Mouse (Mus musculus) CD4-positive, CD25-positive, alpha-beta regulatory T cell, adult 9 weeks (primary cell): ENCODE measurements around the gene Tubgcp2. TPM values are rescaled to one million over a fixed set of nuclear protein-coding genes. Genes with fewer than 3 reads are reported as not detected.

Source experiments
- polyA plus RNA-seq: library from polyadenylated mRNA; unstranded; fragments of 100-300 nt; shearing (Covaris generic); gene quantifications from one replicate; pipeline ENCODE4 v1.2.1, GENCODE M21; 2017

Gene Tubgcp2
- polyA plus RNA-seq: 45.6 TPM

GRCm38 (mm10) chr7:140036281-140037170 is at the start of gene Tubgcp2, which contains the start of gene Zfp511:
TSS of gene Tubgcp2 (minus strand) at chr7:140036669.
TSS of gene Zfp511 (plus strand) at chr7:140036391.

GRCm38 (mm10) chr7:140082242-140082678 is 45.8 kb upstream of the Tubgcp2 start, which contains the start of gene Caly:
TSS of gene Caly (minus strand) at chr7:140082548.

GRCm38 (mm10) chr7:140048361-140049114 is 12.1 kb upstream of the Tubgcp2 start, which contains the start of gene Msx3:
TSS of gene Msx3 (minus strand) at chr7:140049089.

GRCm38 (mm10) chr7:139992406-139992805 is 44.1 kb downstream of the Tubgcp2 start, which contains the start of gene Adam8:
TSS of gene Adam8 (minus strand) at chr7:139992562.

GRCm38 (mm10) chr7:139978278-139978892 is 58.1 kb downstream of the Tubgcp2 start, which contains the start of gene 6430531B16Rik:
TSS of gene 6430531B16Rik (minus strand) at chr7:139978755.

Other genes with a start within 250 kb of the Tubgcp2 start
- not detected for gene Adgra1, start 202.5 kb downstream of the Tubgcp2 start, polyA plus RNA-seq
- gene Kndc1, start 142.0 kb downstream of the Tubgcp2 start, polyA plus RNA-seq: 0.48 TPM
- gene Utf1, start 92.9 kb downstream of the Tubgcp2 start, polyA plus RNA-seq: 2.8 TPM
- 0.66 TPM for gene 6430531B16Rik, start 57.9 kb downstream of the Tubgcp2 start, polyA plus RNA-seq
- gene Adam8, start 44.1 kb downstream of the Tubgcp2 start, polyA plus RNA-seq: 14.4 TPM
- 51.3 TPM for gene Zfp511, start 278 bp downstream of the Tubgcp2 start, polyA plus RNA-seq
- not detected for gene Msx3, start 12.4 kb upstream of the Tubgcp2 start, polyA plus RNA-seq
- not detected for gene Caly, start 45.9 kb upstream of the Tubgcp2 start, polyA plus RNA-seq
- gene Prap1, start 56.7 kb upstream of the Tubgcp2 start, polyA plus RNA-seq: not detected
- gene Fuom, start 65.8 kb upstream of the Tubgcp2 start, polyA plus RNA-seq: 14.9 TPM
- gene Paox, start 79.1 kb upstream of the Tubgcp2 start, polyA plus RNA-seq: 2.4 TPM
- 70.5 TPM for gene Echs1, start 79.8 kb upstream of the Tubgcp2 start, polyA plus RNA-seq
- 45.8 TPM for gene Mtg1, start 100.9 kb upstream of the Tubgcp2 start, polyA plus RNA-seq
- not detected for gene Sprn, start 118.2 kb upstream of the Tubgcp2 start, polyA plus RNA-seq
- gene Olfr522, start 128.1 kb upstream of the Tubgcp2 start, polyA plus RNA-seq: not detected
- gene Olfr523, start 136.5 kb upstream of the Tubgcp2 start, polyA plus RNA-seq: not detected
- not detected for gene Olfr524, start 169.3 kb upstream of the Tubgcp2 start, polyA plus RNA-seq
- 0.15 TPM for gene Cd163l1, start 181.6 kb upstream of the Tubgcp2 start, polyA plus RNA-seq
- 1.7 TPM for gene 5830411N06Rik, start 210.6 kb upstream of the Tubgcp2 start, polyA plus RNA-seq